Mouse (Mus musculus) ovary, adult 2 months (tissue): ENCODE measurements around the gene Als2cr12. TPM values are rescaled to one million over a fixed set of nuclear protein-coding genes. Genes with fewer than 3 reads are reported as not detected.

Source experiments
- polyA plus RNA-seq: library from polyadenylated mRNA; depleted of rRNA; stranded (reverse); fragments of >200 nt; gene quantifications from 2 replicates; pipeline ENCODE4 v1.2.3, GENCODE M21; 2012; rRNA removed

Als2cr12 gene
- 0.08 and 0.26 TPM in 2 replicates for polyA plus RNA-seq

GRCm38 (mm10) chr1:58695810-58696209 is at the start of gene Als2cr12:
Gene Als2cr12, minus strand, starts transcription at chr1:58695989.

GRCm38 (mm10) chr1:58711365-58712016 is 15.7 kb upstream of the Als2cr12 start, which contains the start of gene Cflar:
Gene Cflar, plus strand, starts transcription at chr1:58711508.

Other genes starting within 250 kb of the Als2cr12 start
- gene Orc2, start 190.9 kb downstream of the Als2cr12 start, polyA plus RNA-seq = 19.3 and 24.8 TPM in 2 replicates
- 0.92 and 1.7 TPM in 2 replicates for gene Fam126b, start 109.7 kb downstream of the Als2cr12 start, polyA plus RNA-seq
- 12.7 and 21.6 TPM in 2 replicates for gene Ndufb3, start 109.6 kb downstream of the Als2cr12 start, polyA plus RNA-seq
- gene Cflar, start 15.5 kb upstream of the Als2cr12 start, polyA plus RNA-seq = 35.8 and 42.4 TPM in 2 replicates
- gene Casp8, start 99.4 kb upstream of the Als2cr12 start, polyA plus RNA-seq = 1.9 and 2.6 TPM in 2 replicates